Mouse (Mus musculus) fibroblast of lung, adult 2 months (primary cell): ENCODE measurements around the gene Hamp.

Experiments used
- DNase-seq: peaks from one replicate; pipeline ENCODE4 v3.0.0-alpha.2; 2011; ENCODE audit warnings: low read depth

Gene Hamp

GRCm38 (mm10) chr7:30943909-30944635 is at the start of gene Hamp:
Gene Hamp (minus strand): TSS chr7:30944032.
- no peak for DNase-seq

- no peak for DNase-seq
Measured at GRCm38 (mm10) chr7:30992148-30992547, 48.3 kb upstream of the Hamp start.

- no peak for DNase-seq
Measured at GRCm38 (mm10) chr7:30988519-30989162, 44.8 kb upstream of the Hamp start.

GRCm38 (mm10) chr7:30985357-30985756 is 41.5 kb upstream of the Hamp start:
- DNase-seq = no peak

- DNase-seq = no peak
Measured at GRCm38 (mm10) chr7:30981703-30982102, 37.9 kb upstream of the Hamp start.

GRCm38 (mm10) chr7:30973501-30974289 is 29.9 kb upstream of the Hamp start, which contains the start of gene Fam187b:
Gene Fam187b (plus strand): TSS chr7:30973790.
- peak; percentile 71 for DNase-seq

- no peak for DNase-seq
Measured at GRCm38 (mm10) chr7:30973251-30973500, 29.3 kb upstream of the Hamp start, which contains the start of gene Lsr. Gene Lsr (minus strand): TSS chr7:30973464.

- DNase-seq = no peak
Measured at GRCm38 (mm10) chr7:30972426-30973250, 28.8 kb upstream of the Hamp start.

- no peak for DNase-seq
Measured at GRCm38 (mm10) chr7:30971901-30972300, 28.1 kb upstream of the Hamp start.

- DNase-seq = no peak
Measured at GRCm38 (mm10) chr7:30969174-30969573, 25.3 kb upstream of the Hamp start.

- no peak for DNase-seq
Measured at GRCm38 (mm10) chr7:30968611-30969010, 24.8 kb upstream of the Hamp start.

GRCm38 (mm10) chr7:30966657-30967056 is 22.8 kb upstream of the Hamp start:
- no peak for DNase-seq

- DNase-seq = no peak
Measured at GRCm38 (mm10) chr7:30965677-30966076, 21.8 kb upstream of the Hamp start.

GRCm38 (mm10) chr7:30964366-30964765 is 20.5 kb upstream of the Hamp start:
- no peak for DNase-seq

- no peak for DNase-seq
Measured at GRCm38 (mm10) chr7:30962862-30963261, 19.0 kb upstream of the Hamp start.

- no peak for DNase-seq
Measured at GRCm38 (mm10) chr7:30959786-30960349, 16.0 kb upstream of the Hamp start.

GRCm38 (mm10) chr7:30958866-30959487 is 15.1 kb upstream of the Hamp start:
- DNase-seq = no peak

GRCm38 (mm10) chr7:30958109-30958865 is 14.5 kb upstream of the Hamp start:
- DNase-seq = no peak

GRCm38 (mm10) chr7:30957367-30957783 is 13.5 kb upstream of the Hamp start:
- peak; percentile 70 for DNase-seq

- no peak for DNase-seq
Measured at GRCm38 (mm10) chr7:30956756-30957366, 13.0 kb upstream of the Hamp start, which contains the start of gene Usf2. Gene Usf2 (minus strand): TSS chr7:30956803.
